Mouse (Mus musculus) adrenal gland, postnatal 25 days (tissue): ENCODE data around the gene Wdfy4. TPM values are rescaled to one million over a fixed set of nuclear protein-coding genes. Genes with fewer than 3 reads are reported as not detected.

ENCODE experiments used
- DNase-seq: peaks from one replicate; pipeline ENCODE4 v3.0.0; 2021; ENCODE audit warnings: mixed read lengths
- long read RNA-seq: library from polyadenylated mRNA; stranded (forward); transcript quantifications from one replicate; pipeline ENCODE4 v2.0.0, GENCODE M21; 2021
- total RNA-seq: library from RNA; stranded (reverse); gene quantifications from 2 replicates; pipeline ENCODE4 v1.2.3, GENCODE M21; 2021

Wdfy4 gene
- total RNA-seq, result 0.90 and 2.0 TPM in 2 replicates
- long read RNA-seq, partial matches to known transcripts, result 1 of 1 reads
- long read RNA-seq, other reads (novel, unspliced or antisense), result 0 of 1 reads

- no peak for DNase-seq
Observed at GRCm38 (mm10) chr14:33185068-33185800, at the start of gene Wdfy4. Wdfy4 (minus strand) TSS chr14:33185508.

- DNase-seq, result no peak
Observed at GRCm38 (mm10) chr14:33232048-33232447, 46.7 kb upstream of the Wdfy4 start.

- DNase-seq, result no peak
Observed at GRCm38 (mm10) chr14:33231311-33231710, 46.0 kb upstream of the Wdfy4 start.

GRCm38 (mm10) chr14:33230672-33231071 lies 45.4 kb upstream of the Wdfy4 start:
- no peak for DNase-seq

GRCm38 (mm10) chr14:33225235-33225634 lies 39.9 kb upstream of the Wdfy4 start:
- no peak for DNase-seq

GRCm38 (mm10) chr14:33216343-33217208 lies 31.3 kb upstream of the Wdfy4 start:
- no peak for DNase-seq

GRCm38 (mm10) chr14:33215163-33215562 lies 29.9 kb upstream of the Wdfy4 start:
- no peak for DNase-seq

GRCm38 (mm10) chr14:33214767-33215128 lies 29.4 kb upstream of the Wdfy4 start:
- DNase-seq, result no peak

GRCm38 (mm10) chr14:33213823-33214766 lies 28.8 kb upstream of the Wdfy4 start, which contains the start of gene Arhgap22:
Arhgap22 (plus strand) TSS chr14:33214026.
- peak; percentile 89 for DNase-seq

GRCm38 (mm10) chr14:33212958-33213309 lies 27.6 kb upstream of the Wdfy4 start:
- DNase-seq, result no peak

GRCm38 (mm10) chr14:33212271-33212957 lies 27.1 kb upstream of the Wdfy4 start:
- no peak for DNase-seq

- DNase-seq, result no peak
Observed at GRCm38 (mm10) chr14:33210806-33211205, 25.5 kb upstream of the Wdfy4 start.

- DNase-seq, result no peak
Observed at GRCm38 (mm10) chr14:33208331-33208730, 23.0 kb upstream of the Wdfy4 start.

GRCm38 (mm10) chr14:33207011-33207410 lies 21.7 kb upstream of the Wdfy4 start:
- DNase-seq, result no peak

- DNase-seq, result no peak
Observed at GRCm38 (mm10) chr14:33205280-33205965, 20.1 kb upstream of the Wdfy4 start.

- no peak for DNase-seq
Observed at GRCm38 (mm10) chr14:33203777-33204176, 18.5 kb upstream of the Wdfy4 start.

- DNase-seq, result no peak
Observed at GRCm38 (mm10) chr14:33202885-33203284, 17.6 kb upstream of the Wdfy4 start.

GRCm38 (mm10) chr14:33202161-33202560 lies 16.9 kb upstream of the Wdfy4 start:
- no peak for DNase-seq

- no peak for DNase-seq
Observed at GRCm38 (mm10) chr14:33194241-33194640, 8.9 kb upstream of the Wdfy4 start.

GRCm38 (mm10) chr14:33193762-33194161 lies 8.5 kb upstream of the Wdfy4 start:
- DNase-seq, result no peak

GRCm38 (mm10) chr14:33190646-33191045 lies 5.3 kb upstream of the Wdfy4 start:
- no peak for DNase-seq
